Mouse (Mus musculus) forebrain, embryonic 13.5 days (tissue): ENCODE measurements at regions not wholly inside any gene's neighbourhood (a gene's known extent, or its start where the extent isn't known, plus 50 kb on each side); places are given as distances from the start of the nearest gene placed in this dataset.

Source experiments
- ATAC-seq: fragments of 200-750 bp; cut with Nextera tagmentation; 2 replicates; pipeline ENCODE4 v1.8.0; 2017
- H3K27ac ChIP-seq: fragments of 300-500 bp; sonication (generic); 2 replicates; pipeline ENCODE4 v1.5.1; 2015; ENCODE audit warnings: inconsistent platforms, mild to moderate bottlenecking, moderate library complexity
- H3K27me3 ChIP-seq: fragments of 300-500 bp; sonication (generic); 2 replicates; pipeline ENCODE4 v1.6.1; 2015; ENCODE audit warnings: mild to moderate bottlenecking, inconsistent platforms
- H3K36me3 ChIP-seq: fragments of 300-500 bp; sonication (generic); 2 replicates; pipeline ENCODE4 v1.6.1; 2015; ENCODE audit warnings: mild to moderate bottlenecking, inconsistent platforms; ENCODE audit not compliant: poor library complexity, severe bottlenecking
- H3K4me1 ChIP-seq: fragments of 300-500 bp; sonication (generic); 2 replicates; pipeline ENCODE4 v1.6.1; 2015; ENCODE audit warnings: inconsistent platforms
- H3K4me2 ChIP-seq: fragments of 300-500 bp; sonication (generic); 2 replicates; pipeline ENCODE4 v1.6.1; 2015; ENCODE audit warnings: inconsistent platforms, mild to moderate bottlenecking, moderate library complexity
- H3K4me3 ChIP-seq: fragments of 300-500 bp; sonication (generic); 2 replicates; pipeline ENCODE4 v1.5.1; 2015; ENCODE audit warnings: mild to moderate bottlenecking, inconsistent platforms
- H3K9ac ChIP-seq: fragments of 300-500 bp; sonication (generic); 2 replicates; pipeline ENCODE4 v1.6.1; 2015; ENCODE audit warnings: mild to moderate bottlenecking, inconsistent platforms
- H3K9me3 ChIP-seq: fragments of 300-500 bp; sonication (generic); replicated peaks from 2 replicates; pipeline ENCODE4 v1.6.1; 2016; ENCODE audit warnings: inconsistent platforms
- WGBS: fragments of 180-500 bp; shearing (Covaris S2); methylation state at CpG from one replicate; pipeline ENCODE4 v1.1.7; 2015; 5-methylcytosine and 5-hydroxymethylcytosine counted together

GRCm38 (mm10) chr12:35603742-35604141 lies 68.9 kb upstream of the Ahr start:
- no peak for ATAC-seq
- Histone ChIP-seq H3K27ac (no peak overlapping the region), H3K27me3 (no peaks in the 10 kb centered on the region), H3K9ac (no peak overlapping the region), H3K36me3 (no peaks in the 10 kb centered on the region), H3K4me3 (no peak overlapping the region), H3K9me3 (no peaks in the 10 kb centered on the region), H3K4me1 (no peaks in the 10 kb centered on the region), H3K4me2 (no peak overlapping the region)
- WGBS = 97% methylated on average over 1 of the region's 1 CpGs

GRCm38 (mm10) chr12:35602589-35602988 lies 67.8 kb upstream of the Ahr start:
- 90% methylated on average over 3 of the region's 3 CpGs for WGBS
- no peak overlapping the region for H3K9ac ChIP-seq
- no peaks in the 10 kb centered on the region for H3K9me3 ChIP-seq
- H3K36me3 ChIP-seq = no peaks in the 10 kb centered on the region
- H3K4me1 ChIP-seq = no peaks in the 10 kb centered on the region
- ATAC-seq = no peak
- no peak overlapping the region for H3K4me3 ChIP-seq
- no peaks in the 10 kb centered on the region for H3K27me3 ChIP-seq
- H3K27ac ChIP-seq = no peak overlapping the region
- H3K4me2 ChIP-seq = no peak overlapping the region

GRCm38 (mm10) chr12:35598298-35598697 lies 63.5 kb upstream of the Ahr start:
- Histone ChIP-seq H3K9me3 (no peaks in the 10 kb centered on the region), H3K4me2 (no peak overlapping the region), H3K4me1 (no peaks in the 10 kb centered on the region), H3K4me3 (no peak overlapping the region), H3K9ac (no peak overlapping the region), H3K36me3 (no peaks in the 10 kb centered on the region), H3K27me3 (no peaks in the 10 kb centered on the region), H3K27ac (no peak overlapping the region)
- 93% methylated on average over 9 of the region's 9 CpGs for WGBS
- ATAC-seq = no peak

GRCm38 (mm10) chr12:35592866-35593265 lies 58.0 kb upstream of the Ahr start:
- Histone ChIP-seq H3K9ac (no peak overlapping the region), H3K27me3 (no peaks in the 10 kb centered on the region), H3K4me2 (no peak overlapping the region), H3K36me3 (no peaks in the 10 kb centered on the region), H3K4me3 (no peak overlapping the region), H3K9me3 (no peaks in the 10 kb centered on the region), H3K4me1 (no peaks in the 10 kb centered on the region), H3K27ac (no peak overlapping the region)
- 93% methylated on average over 3 of the region's 3 CpGs for WGBS
- no peak for ATAC-seq
